Mouse (Mus musculus) mesoderm, embryonic 11.5 days (tissue): ENCODE measurements around the gene Adamts13.

ENCODE experiments used
- DNase-seq: peaks from one replicate; pipeline ENCODE4 v3.0.0-alpha.2; 2012; ENCODE audit warnings: low read depth, low spot score

Gene Adamts13

GRCm38 (mm10) chr2:26967262-26967661 is 6.0 kb upstream of the Adamts13 start:
- DNase-seq, result no peak

- no peak for DNase-seq
Measured at GRCm38 (mm10) chr2:26973960-26974359, 744 bp downstream of the Adamts13 start.

GRCm38 (mm10) chr2:26980361-26980760 is 7.1 kb downstream of the Adamts13 start:
- no peak for DNase-seq

- no peak for DNase-seq
Measured at GRCm38 (mm10) chr2:26984179-26984578, 11.0 kb downstream of the Adamts13 start.

- DNase-seq, result no peak
Measured at GRCm38 (mm10) chr2:26984640-26985039, 11.4 kb downstream of the Adamts13 start.

- DNase-seq, result no peak
Measured at GRCm38 (mm10) chr2:26993936-26994335, 20.7 kb downstream of the Adamts13 start.

GRCm38 (mm10) chr2:26997498-26997897 is 24.3 kb downstream of the Adamts13 start:
- DNase-seq, result no peak

DNA sequence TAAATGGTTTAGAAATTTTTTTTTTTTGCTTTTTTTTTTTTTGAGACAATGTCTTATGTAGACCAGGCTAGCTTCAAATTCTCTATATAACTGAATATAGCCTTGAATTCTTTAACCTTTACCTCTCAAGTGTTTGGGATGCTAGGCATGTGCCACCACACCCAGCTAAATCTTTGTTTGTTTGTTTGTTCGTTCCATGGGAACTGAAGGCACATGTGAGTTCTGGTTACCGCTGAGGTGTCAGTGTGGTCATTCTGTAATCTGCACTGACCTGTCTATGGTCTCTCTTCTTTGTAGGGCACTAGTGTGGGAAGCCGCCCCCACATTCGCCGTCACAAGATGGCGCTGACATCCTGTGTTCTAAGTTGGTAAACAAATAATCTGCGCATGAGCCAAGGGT is 24.8 kb downstream of the Adamts13 start:
- no peak for DNase-seq

DNA sequence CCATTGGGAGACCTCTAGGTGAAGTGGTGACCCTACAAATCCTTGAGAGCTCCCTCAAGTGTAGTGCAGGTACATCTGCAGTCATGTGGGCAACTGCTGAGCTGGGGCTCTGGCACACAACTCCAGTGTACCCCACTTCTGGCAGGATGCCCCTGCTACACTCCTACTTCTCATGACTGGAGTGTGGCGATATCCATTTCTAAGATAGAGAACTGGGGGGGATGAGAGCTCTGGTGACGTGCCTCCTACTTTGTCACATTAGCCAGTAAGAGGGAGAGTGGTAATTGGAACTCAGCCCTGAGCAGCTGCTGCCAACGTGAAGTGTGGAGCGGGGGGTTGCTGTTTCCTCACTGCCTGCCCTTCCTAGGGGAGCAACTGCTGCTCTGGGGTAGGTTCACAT is 33.0 kb downstream of the Adamts13 start:
- no peak for DNase-seq

- no peak for DNase-seq
Measured at GRCm38 (mm10) chr2:27007701-27008100, 34.5 kb downstream of the Adamts13 start.

GRCm38 (mm10) chr2:27009714-27010244 is 36.6 kb downstream of the Adamts13 start, which contains the start of gene Cacfd1:
TSS of gene Cacfd1 (plus strand) at chr2:27009926.
- DNase-seq, result peak; percentile 90

DNA sequence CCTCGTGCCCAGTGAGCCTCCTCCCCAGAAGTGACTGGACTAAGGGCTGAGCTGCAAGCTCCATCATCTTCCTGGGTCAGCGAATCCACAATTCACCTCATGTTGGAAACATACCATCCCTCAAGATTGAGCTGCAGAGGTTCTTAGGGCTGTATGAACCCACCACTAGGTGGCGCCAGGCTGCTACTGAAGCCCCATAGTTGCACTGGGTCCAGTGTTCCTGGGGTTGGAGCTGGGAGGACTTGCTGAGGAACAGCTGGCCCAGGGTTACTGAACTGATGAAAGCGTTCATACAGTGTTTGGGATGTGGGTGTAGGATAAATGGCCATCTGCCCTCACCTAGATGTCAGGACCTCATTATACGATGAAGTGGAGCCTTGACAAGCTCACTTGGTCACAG is 44.6 kb downstream of the Adamts13 start:
- DNase-seq, result peak; percentile 83

GRCm38 (mm10) chr2:27019530-27019929 is 46.3 kb downstream of the Adamts13 start:
- DNase-seq, result no peak

DNA sequence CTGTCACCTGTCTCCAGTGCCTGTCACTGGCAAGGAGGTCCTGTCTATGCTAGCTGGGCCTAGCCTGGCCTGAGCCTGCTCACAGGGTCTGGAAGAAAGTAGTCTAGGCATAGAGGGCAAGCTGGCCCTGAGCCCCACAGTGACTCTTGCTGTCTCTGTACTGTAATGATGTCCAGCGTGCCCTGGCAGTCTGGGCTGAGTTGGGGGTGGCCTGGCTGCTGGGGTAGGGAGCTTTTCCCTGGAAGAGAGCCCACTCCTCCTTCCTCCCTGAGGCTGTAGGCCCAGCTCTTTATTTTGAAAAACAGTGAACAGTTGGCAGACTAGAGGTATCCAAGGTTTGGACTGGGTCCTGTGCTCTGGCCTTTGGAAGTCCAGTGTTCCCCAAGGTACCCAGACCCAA is 47.9 kb downstream of the Adamts13 start:
- no peak for DNase-seq

DNA sequence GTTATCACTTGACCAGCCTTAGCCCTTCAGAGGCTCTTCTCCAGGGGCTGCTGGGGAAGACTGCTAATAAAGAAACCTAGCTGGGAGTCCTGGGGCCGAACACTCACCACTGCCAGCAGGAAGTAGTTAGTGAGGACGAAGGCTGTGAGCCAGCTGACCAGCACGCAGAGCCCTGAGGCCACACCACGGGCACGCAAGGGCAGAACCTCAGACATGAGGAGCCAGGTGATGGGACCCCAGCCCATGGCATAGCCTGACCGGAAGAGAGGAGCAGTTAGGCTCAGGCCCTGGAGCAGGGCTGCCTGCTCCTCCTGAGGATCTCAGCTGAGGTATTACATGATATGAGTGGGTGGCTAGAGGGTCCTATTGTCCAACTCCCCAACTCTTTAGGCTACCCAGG is 49.4 kb downstream of the Adamts13 start:
- no peak for DNase-seq

DNA sequence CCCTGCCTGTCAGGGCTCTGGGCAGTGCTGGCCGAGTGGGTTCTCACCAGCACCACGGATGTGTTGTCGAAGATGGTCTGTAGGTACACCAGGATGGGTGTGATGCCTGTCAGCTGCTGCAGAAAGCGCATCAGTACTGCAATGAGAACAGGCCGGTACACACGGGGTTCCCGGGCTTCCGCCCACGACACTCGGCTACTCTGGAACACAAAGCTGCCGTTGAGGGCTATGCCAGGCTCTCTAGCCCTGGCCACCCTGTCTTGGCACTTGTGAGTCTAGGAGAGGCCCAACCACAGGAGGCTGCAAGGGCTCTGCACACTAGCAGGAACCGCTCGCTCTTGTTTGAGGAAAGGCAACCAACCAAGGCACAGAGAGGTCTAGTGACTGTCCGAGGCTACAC is 50.9 kb downstream of the Adamts13 start:
- DNase-seq, result no peak

DNA sequence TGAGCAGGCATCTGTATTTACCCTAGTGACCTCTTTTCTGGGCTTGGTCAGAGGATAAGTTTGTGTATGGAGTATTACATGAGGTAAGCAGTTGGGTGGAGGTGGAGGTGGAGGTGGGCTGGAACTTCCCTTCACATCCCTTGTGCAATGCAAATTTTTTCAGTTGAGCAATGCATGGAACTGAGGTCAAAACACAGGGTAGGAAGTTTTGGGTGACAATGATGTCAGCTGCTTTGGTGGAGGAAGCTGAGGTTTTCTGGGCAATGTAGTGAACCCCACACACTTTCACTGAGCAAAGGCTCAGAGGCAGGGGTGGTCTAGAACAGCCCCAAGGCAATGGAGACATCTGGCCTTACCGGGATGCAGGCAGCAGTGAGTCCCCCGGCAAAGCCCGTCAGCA is 52.3 kb downstream of the Adamts13 start:
- no peak for DNase-seq

DNA sequence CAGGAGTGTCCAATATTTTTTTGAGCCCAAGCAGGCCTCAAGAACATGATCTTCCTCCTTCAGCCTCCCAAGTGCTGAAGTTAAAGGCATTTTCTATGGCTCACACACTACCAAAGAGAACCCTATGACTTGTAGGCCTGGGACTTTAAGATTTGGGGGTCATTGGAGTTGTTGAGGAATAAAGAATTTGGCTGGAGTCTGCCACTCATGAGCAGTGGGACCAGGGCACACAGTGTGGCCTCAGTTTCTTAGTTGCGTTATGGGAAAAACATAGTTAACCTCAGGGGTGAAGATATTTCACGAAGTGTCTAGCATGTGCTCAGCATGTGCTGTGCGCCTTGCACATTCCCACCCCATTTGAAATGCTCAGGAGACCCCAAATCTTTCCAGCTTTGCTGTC is 53.1 kb downstream of the Adamts13 start:
- DNase-seq, result no peak

- no peak for DNase-seq
Measured at GRCm38 (mm10) chr2:27026857-27027617, 53.8 kb downstream of the Adamts13 start.

DNA sequence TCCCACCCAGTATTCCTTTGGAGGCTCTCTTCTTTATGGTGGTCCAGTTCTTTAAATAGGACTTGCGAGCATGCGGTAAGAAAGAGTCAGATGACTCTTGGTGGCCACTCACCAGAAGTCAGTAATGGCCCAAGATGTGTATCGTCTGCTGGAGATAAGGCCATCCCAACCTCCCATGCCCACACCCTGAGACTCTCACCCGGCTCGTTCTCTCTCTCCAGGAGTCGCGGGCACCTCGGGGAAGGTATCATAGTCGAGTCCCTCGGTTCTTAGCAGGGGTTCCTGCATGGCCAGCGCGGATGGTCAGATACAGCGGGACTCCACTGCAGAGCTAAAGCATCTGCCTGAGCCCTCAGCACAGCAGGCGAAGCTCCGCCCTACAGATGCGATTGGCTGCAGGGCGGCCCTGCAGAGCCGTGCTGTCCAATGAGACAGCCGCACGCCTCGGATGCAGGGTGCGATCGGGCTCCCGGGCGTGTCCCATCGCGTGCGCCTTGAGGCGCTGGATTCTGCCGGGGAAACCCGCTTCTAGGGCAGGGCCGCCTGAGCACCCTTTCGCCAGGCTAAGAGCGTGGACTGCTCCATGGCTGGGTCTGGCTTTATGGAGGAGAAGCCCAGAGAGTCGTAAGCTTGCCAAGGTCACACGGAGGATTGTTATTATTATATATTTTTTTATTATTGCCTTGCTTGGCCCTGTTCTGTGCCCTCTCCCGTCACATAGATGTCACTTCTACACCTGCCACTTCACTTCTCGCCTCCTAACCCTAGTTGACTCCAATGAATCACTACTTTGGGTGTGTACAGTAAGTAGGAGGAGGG is 54.6 kb downstream of the Adamts13 start, which contains the start of gene Slc2a6:
Gene Slc2a6, minus strand, starts transcription at position 381 of the 819 bp plus-strand sequence.
- DNase-seq, result peak; percentile 92

GRCm38 (mm10) chr2:27028437-27029015 is 55.3 kb downstream of the Adamts13 start:
- no peak for DNase-seq

GRCm38 (mm10) chr2:27032361-27032760 is 59.1 kb downstream of the Adamts13 start:
- DNase-seq, result no peak
